Mouse (Mus musculus) MEL (cell line): ENCODE measurements at regions not wholly inside any gene's neighbourhood (a gene's known extent, or its start where the extent isn't known, plus 50 kb on each side); places are given as distances from the start of the nearest gene placed in this dataset.
A peak's percentile ranks its signal among the peaks of the same experiment; 100 is the strongest.

Experiments
- DNase-seq: peaks from one replicate; pipeline ENCODE4 v3.0.0; 2011; ENCODE audit warnings: low read depth, low spot score
- H3K27ac ChIP-seq: 2 replicates; pipeline ENCODE4 v1.5.1; 2012; ENCODE audit warnings: low read depth, mild to moderate bottlenecking, control low read depth, low read length, moderate library complexity; ENCODE audit not compliant: control insufficient read depth
- H3K27me3 ChIP-seq, 2 experiments: fragments of 150-350 bp in 1 of 2; sonication (generic) in 1 of 2; 2 replicates each; pipeline ENCODE4 v1.6.1; 2012; ENCODE audit warnings: low read length in 2 of 2, mild to moderate bottlenecking in 2 of 2, improper control_type of control experiment in 1 of 2, moderate library complexity in 1 of 2; ENCODE audit not compliant: insufficient read depth in 2 of 2, control insufficient read depth in 1 of 2
- H3K36me3 ChIP-seq, 2 experiments: 2 replicates each; pipeline ENCODE4 v1.6.1; 2012 to 2014; ENCODE audit warnings: low read length in 2 of 2, improper control_type of control experiment in 1 of 2, inconsistent platforms in 1 of 2, mild to moderate bottlenecking in 1 of 2; ENCODE audit not compliant: insufficient read depth in 2 of 2, control insufficient read depth in 1 of 2
- H3K4me1 ChIP-seq, 2 experiments: fragments of 150-350 bp in 1 of 2; sonication (generic) in 1 of 2; 2 replicates each; pipeline ENCODE4 v1.6.1; 2012; ENCODE audit warnings: low read length in 2 of 2, improper control_type of control experiment in 1 of 2, mild to moderate bottlenecking in 1 of 2; ENCODE audit not compliant: insufficient read depth in 2 of 2, control insufficient read depth in 1 of 2
- H3K4me3 ChIP-seq, 2 experiments: fragments of 150-350 bp in 1 of 2; sonication (generic) in 1 of 2; 2 replicates each; pipeline ENCODE4 v1.5.1; 2012; ENCODE audit warnings: low read depth in 2 of 2, low read length in 2 of 2, mild to moderate bottlenecking in 2 of 2, moderate library complexity in 2 of 2, control low read depth in 1 of 2, improper control_type of control experiment in 1 of 2; ENCODE audit not compliant: control insufficient read depth in 1 of 2, insufficient read depth in 1 of 2
- H3K79me2 ChIP-seq: 2 replicates; pipeline ENCODE4 v1.6.1; 2012; ENCODE audit warnings: mild to moderate bottlenecking, low read length, moderate library complexity; ENCODE audit not compliant: control insufficient read depth, poor library complexity, insufficient read depth
- H3K9ac ChIP-seq: 2 replicates; pipeline ENCODE4 v1.6.1; 2012; ENCODE audit warnings: low read depth, mild to moderate bottlenecking, control low read depth, low read length, moderate library complexity; ENCODE audit not compliant: control insufficient read depth, poor library complexity, severe bottlenecking
- H3K9me3 ChIP-seq: fragments of 150-350 bp; sonication (generic); replicated peaks from 2 replicates; pipeline ENCODE4 v1.6.1; 2012; ENCODE audit warnings: mild to moderate bottlenecking, low read length, improper control_type of control experiment, moderate library complexity; ENCODE audit not compliant: insufficient read depth
- BHLHE40 ChIP-seq: IDR thresholded peaks from 2 replicates; pipeline ENCODE4 v1.6.1; 2012; ENCODE audit warnings: low read depth, mild to moderate bottlenecking, inconsistent platforms, low read length, improper control_type of control experiment, borderline replicate concordance
- CHD1 ChIP-seq: IDR thresholded peaks from 2 replicates; pipeline ENCODE4 v1.6.1; 2012; ENCODE audit warnings: low read depth, mild to moderate bottlenecking, inconsistent platforms, low read length, improper control_type of control experiment
- CTCF ChIP-seq, 3 experiments: IDR thresholded peaks in 2 of 3; conservative IDR thresholded peaks in 1 of 3; 2 replicates each; pipeline ENCODE4 v1.5.1; 2011 to 2012; ENCODE audit warnings: low read length in 3 of 3, low read depth in 2 of 3, mild to moderate bottlenecking in 2 of 3, improper control_type of control experiment in 1 of 3, inconsistent platforms in 1 of 3, mixed read lengths in 1 of 3, moderate library complexity in 1 of 3; ENCODE audit not compliant: control insufficient read depth in 1 of 3, insufficient read depth in 1 of 3, poor library complexity in 1 of 3, severe bottlenecking in 1 of 3
- E2F4 ChIP-seq: IDR thresholded peaks from 2 replicates; pipeline ENCODE4 v1.6.1; 2011; ENCODE audit warnings: low read depth, low read length, improper control_type of control experiment, borderline replicate concordance
- ELF1 ChIP-seq: IDR thresholded peaks from 2 replicates; pipeline ENCODE4 v1.6.1; 2014; ENCODE audit warnings: low read depth, mild to moderate bottlenecking, inconsistent platforms, low read length, improper control_type of control experiment, moderate library complexity
- EP300 ChIP-seq, 2 experiments: IDR thresholded peaks; 2 replicates each; pipeline ENCODE4 v1.6.1; 2011; ENCODE audit warnings: improper control_type of control experiment in 2 of 2, low read length in 2 of 2, low read depth in 1 of 2, mild to moderate bottlenecking in 1 of 2
- ETS1 ChIP-seq: IDR thresholded peaks from 2 replicates; pipeline ENCODE4 v1.6.1; 2012; ENCODE audit warnings: low read depth, mild to moderate bottlenecking, inconsistent platforms, low read length, improper control_type of control experiment, moderate library complexity
- GABPA ChIP-seq: IDR thresholded peaks from 2 replicates; pipeline ENCODE4 v1.6.1; 2012; ENCODE audit warnings: low read depth, mild to moderate bottlenecking, inconsistent platforms, low read length, improper control_type of control experiment, moderate library complexity
- GATA1 ChIP-seq: IDR thresholded peaks from 2 replicates; pipeline ENCODE4 v1.6.1; 2011; ENCODE audit warnings: low read depth, low read length, improper control_type of control experiment
- JUND ChIP-seq: IDR thresholded peaks from 2 replicates; pipeline ENCODE4 v1.6.1; 2011; ENCODE audit warnings: low read depth, mild to moderate bottlenecking, improper control_type of control experiment, low read length
- KAT2A ChIP-seq: conservative IDR thresholded peaks from 2 replicates; pipeline ENCODE4 v1.6.1; 2012; ENCODE audit warnings: low read depth, low read length, improper control_type of control experiment, inconsistent platforms
- MAFK ChIP-seq: IDR thresholded peaks from 2 replicates; pipeline ENCODE4 v1.6.1; 2011; ENCODE audit warnings: low read depth, mild to moderate bottlenecking, low read length, improper control_type of control experiment, borderline replicate concordance
- MAX ChIP-seq: IDR thresholded peaks from 2 replicates; pipeline ENCODE4 v1.6.1; 2011; ENCODE audit warnings: low read length, improper control_type of control experiment
- MAZ ChIP-seq: IDR thresholded peaks from 2 replicates; pipeline ENCODE4 v1.6.1; 2012; ENCODE audit warnings: low read depth, mild to moderate bottlenecking, inconsistent platforms, low read length, improper control_type of control experiment
- MEF2A ChIP-seq: IDR thresholded peaks from 2 replicates; pipeline ENCODE4 v1.6.1; 2014; ENCODE audit warnings: low read depth, mild to moderate bottlenecking, inconsistent platforms, low read length, improper control_type of control experiment; ENCODE audit not compliant: poor library complexity, insufficient replicate concordance, severe bottlenecking; ENCODE audit errors: extremely low read depth
- MXI1 ChIP-seq: IDR thresholded peaks from 2 replicates; pipeline ENCODE4 v1.6.1; 2011; ENCODE audit warnings: mild to moderate bottlenecking, low read depth, low read length, improper control_type of control experiment
- MYB ChIP-seq: IDR thresholded peaks from 2 replicates; pipeline ENCODE4 v1.6.1; 2011; ENCODE audit warnings: mild to moderate bottlenecking, low read depth, low read length, improper control_type of control experiment
- MYC ChIP-seq: IDR thresholded peaks from 2 replicates; pipeline ENCODE4 v1.6.1; 2011; ENCODE audit warnings: low read depth, mild to moderate bottlenecking, low read length, improper control_type of control experiment, moderate library complexity
- NELFE ChIP-seq: IDR thresholded peaks from 2 replicates; pipeline ENCODE4 v1.6.1; 2011; ENCODE audit warnings: low read depth, low read length, improper control_type of control experiment
- NRF1 ChIP-seq: IDR thresholded peaks from 2 replicates; pipeline ENCODE4 v1.6.1; 2014; ENCODE audit warnings: low read depth, mild to moderate bottlenecking, inconsistent platforms, low read length, improper control_type of control experiment, moderate library complexity; ENCODE audit not compliant: poor library complexity, insufficient read depth, severe bottlenecking
- POLR2A ChIP-seq, 2 experiments: IDR thresholded peaks; 2 replicates each; pipeline ENCODE4 v1.6.1; 2011 to 2012; ENCODE audit warnings: low read length in 2 of 2, mild to moderate bottlenecking in 2 of 2, control low read depth in 1 of 2, improper control_type of control experiment in 1 of 2, low read depth in 1 of 2, moderate library complexity in 1 of 2; ENCODE audit not compliant: control insufficient read depth in 1 of 2, insufficient read depth in 1 of 2, poor library complexity in 1 of 2
- POLR2AphosphoS2 ChIP-seq: IDR thresholded peaks from 2 replicates; pipeline ENCODE4 v1.6.1; 2011; ENCODE audit warnings: low read length, improper control_type of control experiment
- POLR2AphosphoS5 ChIP-seq: IDR thresholded peaks from 2 replicates; pipeline ENCODE4 v1.6.1; 2012; ENCODE audit warnings: low read depth, borderline replicate concordance, mild to moderate bottlenecking, inconsistent platforms, low read length, moderate library complexity, mixed read lengths
- RAD21 ChIP-seq: IDR thresholded peaks from 2 replicates; pipeline ENCODE4 v1.6.1; 2011; ENCODE audit warnings: mild to moderate bottlenecking, low read depth, low read length, improper control_type of control experiment
- RCOR1 ChIP-seq: IDR thresholded peaks from 2 replicates; pipeline ENCODE4 v1.6.1; 2012; ENCODE audit warnings: low read depth, mild to moderate bottlenecking, inconsistent platforms, low read length, improper control_type of control experiment
- SIN3A ChIP-seq: IDR thresholded peaks from 2 replicates; pipeline ENCODE4 v1.6.1; 2012; ENCODE audit warnings: low read length, improper control_type of control experiment, inconsistent platforms
- SMC3 ChIP-seq: IDR thresholded peaks from 2 replicates; pipeline ENCODE4 v1.6.1; 2011; ENCODE audit warnings: low read depth, low read length, improper control_type of control experiment
- TAL1 ChIP-seq: IDR thresholded peaks from 2 replicates; pipeline ENCODE4 v1.6.1; 2012; ENCODE audit warnings: mild to moderate bottlenecking, inconsistent platforms, low read length, moderate library complexity, mixed read lengths
- TBP ChIP-seq: IDR thresholded peaks from 2 replicates; pipeline ENCODE4 v1.8.0; 2011; ENCODE audit warnings: low read depth, low read length, improper control_type of control experiment
- TCF12 ChIP-seq: IDR thresholded peaks from 2 replicates; pipeline ENCODE4 v1.6.1; 2014; ENCODE audit warnings: low read depth, mild to moderate bottlenecking, inconsistent platforms, low read length, improper control_type of control experiment, moderate library complexity
- UBTF ChIP-seq: IDR thresholded peaks from 2 replicates; pipeline ENCODE4 v1.6.1; 2012; ENCODE audit warnings: low read depth, mild to moderate bottlenecking, inconsistent platforms, low read length, improper control_type of control experiment, moderate library complexity, borderline replicate concordance; ENCODE audit not compliant: insufficient read depth
- USF1 ChIP-seq: IDR thresholded peaks from 2 replicates; pipeline ENCODE4 v1.6.1; 2014; ENCODE audit warnings: low read depth, mild to moderate bottlenecking, inconsistent platforms, low read length, improper control_type of control experiment, moderate library complexity
- USF2 ChIP-seq, 2 experiments: IDR thresholded peaks; 2 replicates each; pipeline ENCODE4 v1.6.1; 2011 to 2012; ENCODE audit warnings: improper control_type of control experiment in 2 of 2, low read length in 2 of 2, borderline replicate concordance in 1 of 2, inconsistent platforms in 1 of 2, low read depth in 1 of 2, mild to moderate bottlenecking in 1 of 2; ENCODE audit not compliant: insufficient read depth in 1 of 2
- ZC3H11A ChIP-seq: IDR thresholded peaks from 2 replicates; pipeline ENCODE4 v1.6.1; 2012; ENCODE audit warnings: low read depth, mild to moderate bottlenecking, inconsistent platforms, low read length, improper control_type of control experiment
- ZKSCAN1 ChIP-seq: IDR thresholded peaks from 2 replicates; pipeline ENCODE4 v1.6.1; 2012; ENCODE audit warnings: low read depth, mild to moderate bottlenecking, inconsistent platforms, low read length, improper control_type of control experiment, moderate library complexity
- ZMIZ1 ChIP-seq: IDR thresholded peaks from 2 replicates; pipeline ENCODE4 v1.6.1; 2012; ENCODE audit warnings: low read depth, mild to moderate bottlenecking, inconsistent platforms, low read length, improper control_type of control experiment, moderate library complexity
- ZNF384 ChIP-seq: IDR thresholded peaks from 2 replicates; pipeline ENCODE4 v1.6.1; 2012; ENCODE audit warnings: low read depth, mild to moderate bottlenecking, inconsistent platforms, low read length, improper control_type of control experiment

DNA sequence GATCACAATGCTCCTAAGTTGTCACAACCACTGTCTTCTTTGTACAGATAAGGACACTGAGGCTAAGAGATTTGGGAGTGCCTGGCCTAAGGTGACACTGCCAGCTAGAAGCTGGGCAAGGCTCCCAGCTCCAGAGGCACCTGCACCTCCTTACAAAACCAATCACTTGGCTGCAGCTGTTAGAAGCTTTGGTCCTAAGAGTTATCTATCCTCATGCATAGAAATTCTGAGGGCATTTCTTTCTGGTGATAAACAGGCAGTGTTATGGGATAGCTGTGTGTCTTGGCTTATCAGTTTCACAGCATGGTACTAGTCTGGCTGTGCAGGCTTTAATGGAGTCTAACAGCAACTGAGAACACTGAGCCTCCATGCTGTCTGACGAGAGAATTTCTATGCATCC, 226.2 kb downstream of the Fam49a start:
- H3K27me3 ChIP-seq: no peaks in the 10 kb centered on the region
- peaks cover 0 to 22% of the 10 kb centered on the region in 2 experiments; a peak in 2 of 4 replicates for H3K36me3 ChIP-seq
- H3K79me2 ChIP-seq: no peaks in the 10 kb centered on the region
- peak; percentile 84 for DNase-seq
- H3K9me3 ChIP-seq: no peaks in the 10 kb centered on the region
- H3K9ac ChIP-seq: no peak overlapping the region
- H3K27ac ChIP-seq: peak overlapping the region; percentile 42
- H3K4me1 ChIP-seq: peaks cover 13 to 17% of the 10 kb centered on the region in 2 experiments
- no peak overlapping the region for H3K4me3 ChIP-seq
- TF ChIP-seq ZC3H11A: no peak
- peak; percentile 56; the same call in 1 of the 2 replicates for TF ChIP-seq MYC
- no peak for TF ChIP-seq POLR2A (IDR thresholded peaks at IDR 0.05; ENCODE audit: control insufficient read depth in 1 of 2, insufficient read depth in 1 of 2, low read depth in 1 of 2, low read length in 2 of 2, poor library complexity in 1 of 2)
- TF ChIP-seq ZKSCAN1: no peak
- no peak for TF ChIP-seq CHD1
- peak; percentile 60; the same call in 1 of the 2 replicates for TF ChIP-seq BHLHE40
- peak; percentile 43; the same call in 1 of the 2 replicates for TF ChIP-seq JUND
- peak; percentile 96 for TF ChIP-seq ETS1
- TF ChIP-seq MAZ: no peak
- TF ChIP-seq ZNF384: no peak
- peak; percentile 30; the same call in 1 of the 2 replicates for TF ChIP-seq MEF2A
- TF ChIP-seq EP300 (IDR thresholded peaks at IDR 0.05; ENCODE audit: low read depth in 1 of 2, low read length in 2 of 2): peak; percentile 95 to 99
- no peak for TF ChIP-seq KAT2A
- TF ChIP-seq MAX: peak; percentile 36; the same call in 1 of the 2 replicates
- TF ChIP-seq GABPA: no peak
- TF ChIP-seq MXI1: 0 out of 2 replicates have a peak, but pooled peaks have one; percentile 47
- TF ChIP-seq TCF12: peak; percentile 100
- no peak for TF ChIP-seq USF1
- TF ChIP-seq ZMIZ1: no peak
- no peak for TF ChIP-seq POLR2AphosphoS5
- TF ChIP-seq RCOR1: peak; percentile 96
- TF ChIP-seq NRF1: 0 out of 2 replicates have a peak, but pooled peaks have one; percentile 6
- TF ChIP-seq RAD21: no peak
- TF ChIP-seq TBP: no peak
- no peak for TF ChIP-seq USF2 (IDR thresholded peaks at IDR 0.05; ENCODE audit: borderline replicate concordance in 1 of 2, insufficient read depth in 1 of 2, low read depth in 1 of 2, low read length in 2 of 2)
- TF ChIP-seq CTCF (IDR thresholded peaks at IDR 0.05 in 2 of 3, conservative IDR thresholded peaks at IDR 0.05 in 1 of 3; ENCODE audit: control insufficient read depth in 1 of 3, insufficient read depth in 1 of 3, low read depth in 2 of 3, low read length in 3 of 3, poor library complexity in 1 of 3, severe bottlenecking in 1 of 3): no peak
- TF ChIP-seq SMC3: no peak
- TF ChIP-seq UBTF: no peak
- TF ChIP-seq MAFK: peak; percentile 69; the same call in 1 of the 2 replicates
- TF ChIP-seq ELF1: no peak
- TF ChIP-seq POLR2AphosphoS2: peak; percentile 72; the same call in 1 of the 2 replicates
- peak; percentile 100 for TF ChIP-seq TAL1
- TF ChIP-seq NELFE: no peak
- peak; percentile 60; the same call in 1 of the 2 replicates for TF ChIP-seq MYB
- TF ChIP-seq E2F4: no peak
- peak; percentile 75 for TF ChIP-seq SIN3A
- TF ChIP-seq GATA1: peak; percentile 98
